Mouse (Mus musculus): ENCODE results near the gene Faah.
A peak's percentile ranks its signal among the peaks of the same experiment; 100 is the strongest.

Faah gene

DNA sequence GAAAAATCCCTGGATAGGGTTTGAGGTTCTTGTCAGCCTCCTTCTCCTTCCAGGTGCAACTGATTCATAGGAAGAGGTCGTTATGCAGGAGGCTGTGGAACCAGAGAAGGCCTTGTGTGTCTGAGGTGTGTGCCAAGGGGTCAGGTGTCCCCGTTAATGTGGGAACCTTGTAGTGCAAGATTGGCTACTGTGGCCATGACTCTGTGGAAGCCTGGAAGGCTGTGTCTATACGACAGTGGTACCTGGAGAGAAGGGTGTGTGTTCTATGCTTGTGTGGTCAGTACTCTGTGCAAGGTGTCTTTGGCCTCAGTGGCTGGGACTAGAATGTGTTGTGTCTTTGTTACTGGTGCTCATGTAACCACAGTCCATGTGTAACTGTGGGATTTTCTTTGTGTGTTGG, 77.0 kb downstream of the Faah start:
- DNase-seq, result no peak

DNA sequence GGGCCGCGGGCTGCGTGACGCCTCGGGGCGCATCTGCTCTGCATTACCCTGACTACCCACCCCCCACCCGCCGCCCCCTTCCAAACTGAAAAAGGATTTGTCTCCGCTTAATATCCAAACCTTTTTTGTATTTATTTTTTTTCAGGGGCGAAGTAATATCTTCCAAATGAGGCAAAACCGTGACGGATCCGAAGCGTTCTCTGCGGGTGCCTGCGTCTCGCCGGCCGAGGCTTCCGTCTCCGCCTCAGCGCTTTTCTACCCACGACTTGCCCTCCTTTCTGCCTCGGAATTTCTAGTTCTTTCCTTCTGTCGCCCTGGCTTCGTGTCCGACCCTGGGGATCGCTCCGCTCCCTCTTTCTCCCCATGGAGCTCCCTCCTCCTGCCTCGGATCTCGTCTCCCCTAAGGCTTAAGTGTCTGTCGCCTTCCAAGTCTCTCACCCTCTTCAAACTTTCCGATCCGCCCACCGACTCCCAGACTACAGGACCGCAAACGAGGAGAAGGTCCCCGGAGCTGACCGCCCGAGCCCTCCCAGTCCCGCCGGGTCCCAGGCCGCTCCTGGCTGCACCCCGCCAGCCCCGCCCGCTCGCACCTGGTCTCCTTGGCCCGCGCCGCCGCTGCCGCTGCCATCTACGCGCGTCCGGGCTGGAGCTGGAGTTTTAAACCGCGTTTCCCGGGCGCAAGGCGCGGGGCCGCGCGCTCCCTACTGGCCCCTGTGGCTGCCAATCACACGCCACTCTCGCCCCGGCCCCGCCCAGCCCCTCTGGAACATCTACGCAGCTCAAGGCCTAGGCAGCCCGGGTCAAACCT, 78.2 kb downstream of the Faah start, which contains the start of gene Dmbx1:
Dmbx1 (minus strand) TSS at position 632 of the 808 bp plus-strand sequence.
- DNase-seq, result peak; percentile 53 to 59

DNA sequence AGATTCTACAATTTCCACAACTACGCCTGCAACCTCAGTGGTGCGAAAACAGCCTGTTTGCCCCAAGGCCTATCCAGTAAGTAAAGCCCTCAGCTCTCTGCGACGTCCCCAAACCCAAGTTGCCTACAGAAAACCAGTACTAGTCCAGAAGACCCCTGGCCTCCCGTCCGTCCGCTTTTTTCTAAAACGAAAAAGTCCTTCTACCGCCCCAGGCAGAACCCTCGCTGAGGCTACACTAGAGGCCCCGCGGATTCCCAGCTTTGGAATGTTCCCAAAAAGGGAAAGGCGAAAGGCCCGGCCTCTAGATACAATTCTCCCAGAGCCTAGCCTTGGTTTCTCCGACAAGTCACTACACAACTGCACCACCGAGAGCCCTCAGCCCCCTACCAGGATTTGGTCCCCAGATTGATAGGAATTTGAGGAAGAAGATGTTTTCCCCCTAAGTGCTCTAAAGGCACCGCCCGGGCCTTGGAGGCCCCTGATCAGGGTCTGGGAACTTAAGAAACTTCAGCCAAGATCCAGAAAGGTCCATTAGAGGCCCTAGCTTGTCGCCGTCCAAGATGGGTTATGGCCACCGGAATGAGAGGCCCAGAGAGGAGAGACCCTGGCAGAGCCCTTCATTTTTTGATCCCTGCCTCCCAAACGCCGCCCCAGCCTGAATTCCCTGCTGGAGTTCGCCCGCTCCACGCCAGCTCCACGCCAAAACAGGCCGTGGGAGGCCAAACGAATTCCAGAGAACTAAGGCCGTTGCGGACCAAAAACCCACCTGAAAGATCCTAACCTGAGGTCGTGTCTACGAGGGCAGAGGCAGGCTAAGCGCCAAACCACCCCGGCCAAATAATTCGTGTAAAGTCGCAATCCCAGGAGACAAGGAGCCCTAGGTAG, 79.2 kb downstream of the Faah start:
- DNase-seq, result peak; percentile 50 to 71

DNA sequence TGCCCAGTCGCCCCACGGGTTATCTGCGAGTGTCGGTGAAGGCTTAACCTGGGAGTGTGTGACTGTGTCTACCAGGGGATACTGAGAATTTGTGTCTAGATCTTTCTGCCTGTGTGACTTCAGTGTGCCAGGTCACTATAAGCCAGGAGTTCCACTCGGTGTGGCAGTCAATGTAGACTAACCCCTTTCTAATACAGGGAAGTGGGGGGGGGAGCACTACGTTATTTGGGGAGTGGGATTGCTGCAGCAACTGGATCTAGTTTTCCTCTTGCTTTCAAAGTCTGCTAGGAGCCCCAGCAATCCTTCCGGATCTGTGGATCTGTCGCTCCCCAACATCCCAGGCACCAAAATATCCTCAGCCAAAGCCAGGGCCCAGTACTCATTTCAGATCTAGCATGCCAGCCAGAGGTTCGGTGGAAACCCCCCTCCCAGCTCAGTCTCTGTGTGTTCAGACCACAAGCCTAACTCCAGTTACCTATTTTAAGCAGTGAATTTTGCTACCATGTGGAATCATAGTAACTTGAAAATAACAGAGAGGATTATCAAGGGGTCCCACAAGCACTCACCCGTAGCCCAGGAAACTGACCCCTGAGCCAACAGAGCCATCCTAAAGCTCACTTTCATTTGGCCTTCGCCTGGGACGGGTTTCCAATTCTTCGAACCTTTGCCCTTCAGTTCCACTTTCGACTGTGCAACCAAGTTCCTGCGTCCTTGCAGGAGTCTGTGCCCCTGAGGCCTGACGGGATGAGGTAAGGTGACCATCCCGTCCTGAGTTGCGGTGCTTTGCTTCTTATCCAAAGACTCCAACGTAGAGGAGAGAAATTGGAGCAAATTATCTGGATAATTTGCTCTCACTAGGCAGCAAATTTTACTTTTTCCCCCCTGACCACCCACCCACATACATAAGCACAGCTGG, 80.4 kb downstream of the Faah start:
- no peak for DNase-seq

DNA sequence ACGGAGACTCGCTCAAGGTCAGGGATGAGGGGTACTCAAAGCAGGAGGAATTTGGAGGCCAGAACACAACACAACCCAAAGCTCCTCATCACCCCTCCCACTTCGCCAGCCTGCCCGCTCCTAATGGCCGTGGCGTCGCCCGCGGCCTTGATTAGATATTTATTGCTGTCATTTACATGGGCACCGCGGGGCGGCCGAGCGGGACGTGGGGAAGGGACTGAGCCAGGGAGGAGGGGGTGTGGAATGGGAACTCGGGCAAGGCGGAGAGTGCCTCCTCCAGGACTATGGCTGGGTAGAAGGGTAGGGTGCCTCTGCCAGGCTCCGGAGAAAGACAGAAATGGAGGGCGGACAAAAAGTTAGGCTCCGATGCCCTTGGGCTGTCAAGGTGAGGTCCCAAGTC, 81.1 kb downstream of the Faah start:
- peak in 1 of 2 experiments; percentile 23 for DNase-seq

DNA sequence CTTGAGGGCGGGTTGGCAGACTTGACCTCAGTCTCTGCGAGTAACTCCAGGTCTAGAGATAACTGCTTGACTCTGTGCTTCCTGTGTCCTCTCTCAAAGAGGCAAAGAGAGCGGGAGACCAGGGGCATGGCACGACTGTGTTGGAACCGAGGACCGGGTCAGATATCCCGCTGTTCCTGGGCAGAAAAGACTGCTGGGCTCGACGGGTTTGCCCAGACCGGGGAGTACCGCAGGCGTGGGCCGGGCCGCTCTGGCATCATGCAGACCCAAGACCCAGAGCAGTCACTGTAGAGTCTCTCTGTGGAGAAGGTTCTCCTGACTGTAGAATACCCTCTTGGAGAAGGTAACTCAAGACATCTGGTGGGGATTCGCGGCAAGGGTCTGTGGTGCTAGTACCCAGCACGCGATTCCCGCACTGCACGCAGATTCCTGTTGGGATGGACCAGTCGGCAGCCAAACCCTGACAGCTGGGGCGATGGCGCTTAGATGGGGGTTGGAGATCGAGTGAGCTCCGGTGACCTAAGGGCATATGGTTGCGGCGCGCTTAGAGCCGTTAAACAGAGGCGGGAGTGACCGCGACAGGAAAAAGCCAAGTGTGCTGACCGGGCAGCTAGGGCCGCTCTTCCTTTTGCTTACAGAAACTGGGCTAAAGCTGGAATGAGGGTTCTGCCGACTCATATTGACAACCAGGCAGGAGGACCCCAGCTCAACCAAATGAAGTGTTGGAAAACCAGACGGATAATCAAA, 81.7 kb downstream of the Faah start:
- DNase-seq, result peak; percentile 17 to 25

DNA sequence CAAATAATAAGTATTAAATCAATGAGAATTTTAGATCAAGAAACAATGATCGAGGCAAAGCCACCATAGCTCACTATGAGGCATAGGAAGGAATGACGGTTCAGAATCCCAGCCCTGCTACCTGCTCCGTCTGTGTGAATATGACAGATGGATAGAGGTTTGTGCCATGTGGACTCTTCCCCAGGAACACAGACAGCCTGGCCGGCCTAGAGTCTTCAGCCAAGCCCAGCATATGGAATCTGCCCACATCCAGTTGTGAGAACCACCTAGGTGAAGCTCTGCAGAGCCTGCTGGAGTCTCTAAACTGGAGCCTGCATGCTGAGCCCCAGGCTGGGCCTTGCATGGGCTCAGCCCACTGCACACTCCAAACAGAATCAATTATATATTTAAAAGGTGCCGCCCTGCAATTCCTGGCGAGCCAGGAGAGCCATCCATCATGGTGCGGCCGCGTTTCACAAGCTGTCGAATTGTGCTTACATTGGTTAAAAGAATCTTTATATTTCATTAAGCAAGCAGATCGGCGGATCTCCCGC, 86.1 kb downstream of the Faah start:
- peak; percentile 38 to 66 for DNase-seq

DNA sequence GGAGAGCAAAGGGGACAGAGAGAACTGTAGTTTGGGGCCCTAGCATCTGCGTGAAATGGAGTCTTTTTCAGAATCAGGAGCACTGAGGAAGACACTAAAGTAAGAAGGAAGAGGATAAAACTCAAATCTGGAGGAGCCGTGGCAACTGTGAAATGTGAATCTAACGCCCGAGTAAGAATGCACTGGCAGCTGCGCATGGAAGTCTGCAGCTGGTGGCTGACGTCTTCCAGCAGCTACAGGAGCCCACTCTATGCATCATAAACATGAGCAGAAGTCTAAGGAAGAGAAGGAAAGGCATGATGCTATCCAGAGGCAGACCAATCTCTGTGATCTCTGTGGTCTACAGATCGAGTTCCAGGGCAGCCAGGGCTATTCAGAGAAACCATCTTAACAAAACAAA, 90.1 kb downstream of the Faah start:
- no peak for DNase-seq

DNA sequence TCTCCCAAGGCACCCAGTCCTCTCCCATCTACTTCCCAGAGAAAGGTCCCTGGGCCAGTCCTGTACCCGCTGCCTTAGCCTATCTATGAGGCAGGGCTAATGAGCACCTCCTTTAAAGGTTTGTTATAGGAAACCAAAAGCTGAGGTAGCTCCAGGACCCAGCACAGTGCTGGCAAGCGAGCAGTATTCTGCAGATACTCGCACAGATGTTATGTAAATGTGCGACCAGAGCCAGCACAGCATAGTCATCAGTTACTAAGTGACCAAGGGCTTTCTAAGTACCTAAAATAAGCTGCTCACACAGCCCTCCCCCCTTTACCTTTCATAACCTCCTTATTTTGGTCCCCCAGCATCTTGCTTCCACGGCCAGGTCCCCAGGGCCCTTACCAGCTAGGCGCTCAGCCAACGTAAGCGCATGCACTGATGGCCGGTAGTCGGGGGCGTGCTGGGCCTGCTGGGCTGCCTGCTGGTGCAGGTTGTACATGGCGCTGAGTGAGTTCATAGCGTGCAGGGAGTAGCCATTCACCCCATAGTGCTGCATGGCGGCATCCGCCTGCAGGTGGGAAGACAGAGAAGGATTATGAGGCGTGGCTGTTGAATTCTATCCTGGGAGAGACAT, 94.4 kb downstream of the Faah start:
- peak; percentile 41 to 43 for DNase-seq

DNA sequence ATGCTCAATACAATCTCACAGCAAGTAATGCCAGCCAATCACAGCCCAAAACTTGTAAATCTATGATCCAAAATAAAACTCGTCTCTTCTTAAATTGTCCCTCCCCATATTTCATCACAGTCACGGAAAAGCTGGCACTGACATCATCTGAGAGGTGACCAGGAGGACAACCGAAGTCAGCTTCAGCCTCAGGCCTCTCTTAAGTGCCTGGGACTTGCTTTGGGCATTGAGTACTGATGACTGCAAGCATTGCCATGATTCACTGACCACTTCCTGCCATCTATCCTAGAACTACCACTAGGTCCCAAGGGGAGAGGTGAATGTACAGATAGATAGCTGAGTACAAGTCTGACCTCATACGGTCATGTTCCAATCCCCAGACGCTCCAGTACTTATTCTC, 95.0 kb downstream of the Faah start:
- DNase-seq, result no peak

DNA sequence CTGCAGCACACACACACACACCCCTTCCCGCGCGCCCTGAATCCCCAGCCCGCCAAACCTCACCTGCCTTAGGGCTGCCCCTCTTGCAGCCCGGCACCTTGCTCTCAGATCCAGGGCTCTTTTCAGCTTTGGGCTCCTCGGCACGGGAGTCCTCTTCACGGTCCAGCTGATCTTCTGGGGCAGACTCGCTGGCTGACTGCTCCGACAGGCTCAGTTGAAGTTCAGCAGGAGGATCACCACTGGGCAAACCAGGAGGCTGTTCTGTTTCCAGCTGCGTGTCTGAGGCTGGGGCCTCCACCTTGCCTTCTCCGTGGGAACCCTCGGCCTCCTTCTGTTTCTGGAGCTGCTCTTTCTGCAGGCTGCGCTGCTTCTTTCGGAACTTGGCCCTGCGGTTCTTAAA, 97.8 kb downstream of the Faah start:
- no peak for DNase-seq

All from cerebellum, postnatal 14 days (tissue).